Mouse (Mus musculus): ENCODE data around the gene Tceanc2. TPM values are rescaled to one million over a fixed set of nuclear protein-coding genes. Genes with fewer than 3 reads are reported as not detected.

Gene Tceanc2
- total RNA-seq (2014; rRNA removed; ENCODE audit: low replicate concordance) (1.6 and 8.3 TPM in 2 replicates), polyA plus RNA-seq (2015; fragmentation: Nextera tagmentation; extraction: Ambion mirVana) (13.0 and 26.4 TPM in 2 replicates)

DNA sequence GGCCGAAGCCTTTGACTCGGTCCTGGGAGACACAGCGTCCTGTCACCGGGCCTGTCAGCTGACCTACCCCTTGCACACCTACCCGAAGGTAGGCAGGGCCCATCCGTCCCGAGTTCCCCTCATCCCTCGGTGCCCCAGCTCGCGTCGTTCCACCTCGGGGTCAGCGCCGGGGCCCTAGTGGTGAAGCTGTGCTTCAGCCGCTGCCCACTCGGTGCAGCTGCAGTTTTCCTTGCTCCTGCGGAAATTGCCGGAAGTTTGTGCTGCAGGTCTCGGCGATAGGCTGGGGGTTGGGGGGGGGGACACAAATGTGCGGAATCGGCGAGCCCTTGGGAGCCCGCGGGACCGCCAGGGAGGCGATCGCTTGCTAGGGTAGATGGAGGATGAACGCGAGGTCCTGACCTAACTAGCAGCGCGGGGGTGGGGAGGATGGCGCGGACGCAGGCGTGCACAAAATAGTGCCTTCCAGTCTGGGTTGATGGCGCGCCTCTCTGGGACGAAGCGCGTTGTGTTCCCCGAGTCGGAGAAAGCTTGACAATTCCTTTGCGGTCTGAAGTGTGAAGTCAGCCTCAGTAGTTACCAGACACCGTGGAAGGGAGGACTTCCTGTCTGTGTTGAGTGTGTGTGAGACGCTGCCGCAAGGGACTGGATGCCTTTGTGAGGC, at the start of gene Tceanc2:
Gene Tceanc2 (minus strand): TSS at position 287 of the 661 bp plus-strand sequence.
- peak; percentile 38 for DNase-seq (ENCODE audit: low spot score)
- Histone ChIP-seq H3K36me3 (replicated peaks; ENCODE audit: control insufficient read depth, insufficient read depth, low read length) (peaks cover 13% of the 10 kb centered on the region), H3K4me1 (ENCODE audit: control insufficient read depth, insufficient read depth) (peaks cover 26% of the 10 kb centered on the region), H3K27me3 (ENCODE audit: control insufficient read depth, insufficient read depth, low read length) (no peaks in the 10 kb centered on the region), H3K9me3 (replicated peaks; ENCODE audit: control insufficient read depth, low read length) (no peaks in the 10 kb centered on the region), H3K4me2 (ENCODE audit: low read depth, low read length) (peak within 1 kb of the TSS; percentile 88), H3K9ac (replicated peaks; ENCODE audit: low read depth, low read length) (peak within 1 kb of the TSS; percentile 91), H3K27ac (ENCODE audit: low read depth) (peak within 1 kb of the TSS; percentile 95), H3K4me3 (ENCODE audit: low read depth, low read length) (peak within 1 kb of the TSS; percentile 97)
- under 1% methylated on average over 47 of the region's 47 CpGs for WGBS
- peak; percentile 37 for ATAC-seq (ENCODE audit: insufficient read depth, low read depth)
- TF ChIP-seq CTCF (IDR thresholded peaks at IDR 0.05; ENCODE audit: low read depth) (no peak; the same call in 1 of the 2 replicates), EP300 (IDR thresholded peaks at IDR 0.05; ENCODE audit: low read depth) (no peak)

- H3K4me2 ChIP-seq (ENCODE audit: low read depth, low read length) = no peak overlapping the region
- DNase-seq (ENCODE audit: low spot score) = no peak
- H3K9ac ChIP-seq (replicated peaks; ENCODE audit: low read depth, low read length) = no peak overlapping the region
- no peak overlapping the region for H3K27ac ChIP-seq (ENCODE audit: low read depth)
- no peaks in the 10 kb centered on the region for H3K4me1 ChIP-seq (ENCODE audit: control insufficient read depth, insufficient read depth)
- ATAC-seq (ENCODE audit: insufficient read depth, low read depth) = no peak
- peaks cover 4% of the 10 kb centered on the region for H3K27me3 ChIP-seq (ENCODE audit: control insufficient read depth, insufficient read depth, low read length)
- H3K36me3 ChIP-seq (replicated peaks; ENCODE audit: control insufficient read depth, insufficient read depth, low read length) = no peaks in the 10 kb centered on the region
- TF ChIP-seq CTCF (IDR thresholded peaks at IDR 0.05; ENCODE audit: low read depth) = no peak
- no peak for TF ChIP-seq EP300 (IDR thresholded peaks at IDR 0.05; ENCODE audit: low read depth)
- WGBS = 84% methylated on average over 2 of the region's 2 CpGs
- H3K9me3 ChIP-seq (replicated peaks; ENCODE audit: control insufficient read depth, low read length) = no peaks in the 10 kb centered on the region
- no peak overlapping the region for H3K4me3 ChIP-seq (ENCODE audit: low read depth, low read length)
These were observed 47.4 kb upstream of the Tceanc2 start for GRCm38 (mm10) chr4:107226313-107226712.

DNA sequence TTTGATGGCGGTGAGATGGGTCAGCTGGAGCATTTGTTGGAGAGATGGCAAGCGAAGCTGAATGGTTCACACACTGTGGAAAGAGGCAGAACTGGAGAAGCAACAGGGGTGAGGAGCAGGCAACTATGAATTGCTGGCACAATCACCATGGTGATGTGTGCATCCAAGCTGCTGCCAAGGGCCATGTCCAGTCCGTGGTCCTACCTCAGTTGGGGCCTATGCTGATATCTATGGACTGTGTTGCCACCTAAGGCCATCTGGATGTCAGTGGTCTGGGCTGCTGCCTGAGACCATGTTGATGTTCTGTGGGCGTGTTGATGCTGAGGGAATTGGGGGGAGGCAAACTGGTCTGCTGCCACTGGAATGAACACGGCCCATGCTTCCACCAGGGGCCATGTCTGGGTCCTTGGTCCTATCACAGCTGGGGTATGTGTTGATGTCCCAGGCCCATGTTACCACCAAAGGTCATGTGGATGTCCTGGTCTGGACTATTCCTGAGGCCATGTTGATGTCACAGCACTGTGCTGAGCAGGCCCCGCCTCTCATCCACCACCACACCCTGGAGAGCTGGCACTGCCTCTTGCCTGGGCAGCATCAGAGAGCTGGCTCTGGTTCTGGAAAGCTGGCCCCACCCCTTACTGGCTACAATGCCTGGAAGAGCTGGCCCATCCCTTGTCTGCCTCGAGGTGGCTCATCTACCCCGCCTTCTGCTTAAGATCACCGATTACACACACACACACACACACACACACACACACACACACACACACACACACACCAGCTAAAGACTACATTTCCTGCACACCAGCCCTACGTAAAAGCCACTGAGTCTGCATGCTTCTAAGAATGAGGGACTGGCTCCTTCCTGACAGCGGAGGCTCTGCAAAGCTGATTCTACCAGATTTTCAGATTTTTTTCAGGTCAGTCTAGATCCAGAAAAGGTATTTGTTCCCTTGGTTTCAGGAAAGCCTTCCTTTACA, 44.6 kb upstream of the Tceanc2 start:
- Histone ChIP-seq H3K4me1 (ENCODE audit: control insufficient read depth, insufficient read depth) (no peaks in the 10 kb centered on the region), H3K27ac (ENCODE audit: low read depth) (no peak overlapping the region), H3K27me3 (ENCODE audit: control insufficient read depth, insufficient read depth, low read length) (peaks cover 13% of the 10 kb centered on the region), H3K9ac (replicated peaks; ENCODE audit: low read depth, low read length) (no peak overlapping the region), H3K36me3 (replicated peaks; ENCODE audit: control insufficient read depth, insufficient read depth, low read length) (no peaks in the 10 kb centered on the region), H3K9me3 (replicated peaks; ENCODE audit: control insufficient read depth, low read length) (no peaks in the 10 kb centered on the region), H3K4me2 (ENCODE audit: low read depth, low read length) (no peak overlapping the region), H3K4me3 (ENCODE audit: low read depth, low read length) (no peak overlapping the region)
- no peak for TF ChIP-seq CTCF (IDR thresholded peaks at IDR 0.05; ENCODE audit: low read depth)
- no peak for TF ChIP-seq EP300 (IDR thresholded peaks at IDR 0.05; ENCODE audit: low read depth)
- DNase-seq (ENCODE audit: low spot score) (peak; percentile 32), ATAC-seq (ENCODE audit: insufficient read depth, low read depth) (peak; percentile 83)
- 73% methylated on average over 11 of the region's 11 CpGs for WGBS

GRCm38 (mm10) chr4:107221524-107221923, 42.6 kb upstream of the Tceanc2 start:
- H3K9me3 ChIP-seq (replicated peaks; ENCODE audit: control insufficient read depth, low read length) = no peaks in the 10 kb centered on the region
- no peak overlapping the region for H3K4me3 ChIP-seq (ENCODE audit: low read depth, low read length)
- TF ChIP-seq CTCF (IDR thresholded peaks at IDR 0.05; ENCODE audit: low read depth) = no peak
- no peak for TF ChIP-seq EP300 (IDR thresholded peaks at IDR 0.05; ENCODE audit: low read depth)
- H3K36me3 ChIP-seq (replicated peaks; ENCODE audit: control insufficient read depth, insufficient read depth, low read length) = no peaks in the 10 kb centered on the region
- no peak overlapping the region for H3K27ac ChIP-seq (ENCODE audit: low read depth)
- H3K9ac ChIP-seq (replicated peaks; ENCODE audit: low read depth, low read length) = no peak overlapping the region
- H3K4me2 ChIP-seq (ENCODE audit: low read depth, low read length) = no peak overlapping the region
- H3K4me1 ChIP-seq (ENCODE audit: control insufficient read depth, insufficient read depth) = no peaks in the 10 kb centered on the region
- peaks cover 28% of the 10 kb centered on the region for H3K27me3 ChIP-seq (ENCODE audit: control insufficient read depth, insufficient read depth, low read length)
- WGBS = 74% methylated on average over 5 of the region's 5 CpGs
- ATAC-seq (ENCODE audit: insufficient read depth, low read depth) (no peak), DNase-seq (ENCODE audit: low spot score) (no peak)

DNA sequence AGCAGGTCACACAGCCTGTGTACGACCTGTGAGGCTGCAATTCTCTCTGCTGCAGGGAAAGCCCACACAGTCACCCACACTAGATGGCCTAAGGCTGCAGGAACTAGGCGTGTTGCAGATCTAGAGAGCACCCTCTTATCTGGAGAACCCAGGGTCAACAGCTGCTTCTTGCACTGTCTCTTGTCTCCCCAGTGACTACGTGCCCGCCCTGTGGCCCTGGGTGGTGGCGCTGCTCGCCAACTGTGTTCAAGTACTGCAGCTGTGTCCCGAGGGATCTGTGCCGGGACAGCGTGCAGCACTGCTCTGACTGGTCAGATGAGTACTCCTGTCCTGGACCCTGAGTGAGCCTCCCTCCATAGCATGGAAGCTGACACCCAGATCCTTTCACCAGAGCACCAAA, 38.7 kb upstream of the Tceanc2 start:
- Histone ChIP-seq H3K4me2 (ENCODE audit: low read depth, low read length) (no peak overlapping the region), H3K27me3 (ENCODE audit: control insufficient read depth, insufficient read depth, low read length) (peaks cover 63% of the 10 kb centered on the region), H3K9ac (replicated peaks; ENCODE audit: low read depth, low read length) (no peak overlapping the region), H3K9me3 (replicated peaks; ENCODE audit: control insufficient read depth, low read length) (no peaks in the 10 kb centered on the region), H3K4me3 (ENCODE audit: low read depth, low read length) (no peak overlapping the region), H3K4me1 (ENCODE audit: control insufficient read depth, insufficient read depth) (no peaks in the 10 kb centered on the region), H3K27ac (ENCODE audit: low read depth) (no peak overlapping the region), H3K36me3 (replicated peaks; ENCODE audit: control insufficient read depth, insufficient read depth, low read length) (no peaks in the 10 kb centered on the region)
- TF ChIP-seq EP300 (IDR thresholded peaks at IDR 0.05; ENCODE audit: low read depth) (no peak), CTCF (IDR thresholded peaks at IDR 0.05; ENCODE audit: low read depth) (no peak)
- ATAC-seq (ENCODE audit: insufficient read depth, low read depth) (no peak), DNase-seq (ENCODE audit: low spot score) (no peak)
- 57% methylated on average over 9 of the region's 9 CpGs for WGBS

All from heart, postnatal 0 days (tissue).